Mouse (Mus musculus) testis, adult 2 months (tissue): ENCODE data around the gene Usp46.

Experiments used
- CTCF ChIP-seq: fragments of 200-500 bp; IDR thresholded peaks from 2 replicates; pipeline ENCODE4 v1.5.1; 2012; ENCODE audit warnings: low read depth, mild to moderate bottlenecking, inconsistent platforms, low read length, moderate library complexity; ENCODE audit not compliant: control insufficient read depth, insufficient read depth, insufficient replicate concordance
- POLR2A ChIP-seq: fragments of 200-500 bp; IDR thresholded peaks from 2 replicates; pipeline ENCODE4 v1.6.1; 2012; ENCODE audit warnings: low read depth, mild to moderate bottlenecking, inconsistent platforms, low read length, moderate library complexity; ENCODE audit not compliant: control insufficient read depth

GRCm38 (mm10) chr5:73955691-73956090, 112.5 kb downstream of the Usp46 start:
- no peak for TF ChIP-seq POLR2A
- TF ChIP-seq CTCF, result no peak
